11 mouse cellular contexts compared by ENCODE assay signal in genomic region chr8:84021096-84021495, GRCm38 (mm10). TPM values are rescaled to one million over a fixed set of nuclear protein-coding genes. Genes with fewer than 3 reads are reported as not detected.
A peak's percentile ranks its signal among the peaks of the same experiment; 100 is the strongest.
DNase-seq lines count a peak whose midpoint lies in the region; ATAC-seq and TF ChIP-seq lines count a peak whose summit lies in the region.
"Had no signal": no experiment of that assay in that cellular context is flagged by ENCODE, and none has a peak within 500 bp of the region (broad histone marks: within the 10 kb centered on the region; RNA-seq: fewer than 3 reads in every experiment).

Gene Palm3, plus strand, starts transcription at chr8:84021471.

- peaks cover 32% of the 10 kb centered on the region for H3K27me3 ChIP-seq in heart, embryonic 14.5 days (ENCODE audit: control insufficient read depth, insufficient read depth, low read length)
- peaks cover 21% of the 10 kb centered on the region for H3K27me3 ChIP-seq in E14TG2a.4 (ENCODE audit: insufficient read depth, low read length)
- H3K27me3 ChIP-seq in embryonic facial prominence, embryonic 13.5 days, result peaks cover 39% of the 10 kb centered on the region

- peaks cover 1% of the 10 kb centered on the region; the same call in 1 of the 2 replicates for H3K9me3 ChIP-seq in heart, embryonic 14.5 days (ENCODE audit: control insufficient read depth, low read length)
- peaks cover under 1% of the 10 kb centered on the region; the same call in 1 of the 2 replicates for H3K9me3 ChIP-seq in E14TG2a.4 (ENCODE audit: low read length)
- no peaks in the 10 kb centered on the region for H3K9me3 ChIP-seq in embryonic facial prominence, embryonic 13.5 days
- H3K9me3 ChIP-seq: G1E had no signal

- H3K4me2 ChIP-seq in heart, embryonic 14.5 days (ENCODE audit: low read length), result 0 out of 2 replicates have a peak within 1 kb of the TSS, but pooled peaks have one; percentile 13
- H3K4me2 ChIP-seq in embryonic facial prominence, embryonic 13.5 days, result peak within 1 kb of the TSS; percentile 33

- no peaks in the 10 kb centered on the region for H3K36me3 ChIP-seq in heart, embryonic 14.5 days (ENCODE audit: control insufficient read depth, insufficient read depth, low read length)
- H3K36me3 ChIP-seq in E14TG2a.4 (ENCODE audit: insufficient read depth, low read length), result no peaks in the 10 kb centered on the region
- no peaks in the 10 kb centered on the region for H3K36me3 ChIP-seq in embryonic facial prominence, embryonic 13.5 days
- H3K36me3 ChIP-seq: G1E had no signal

- no peak within 1 kb of the TSS for H3K4me3 ChIP-seq in heart, embryonic 14.5 days (ENCODE audit: control insufficient read depth in 1 of 2, insufficient read depth in 1 of 2, low read depth in 1 of 2, low read length in 2 of 2)
- peak within 1 kb of the TSS; percentile 63 for H3K4me3 ChIP-seq in E14TG2a.4 (replicated peaks; ENCODE audit: low read length)
- 0 out of 2 replicates have a peak within 1 kb of the TSS, but pooled peaks have one; percentile 12 for H3K4me3 ChIP-seq in embryonic facial prominence, embryonic 13.5 days
- H3K4me3 ChIP-seq: heart, adult 2 months; megakaryocyte, embryonic 14.5 days had no signal

- no peak for DNase-seq in heart, adult 11 months
- peak; percentile 89 for DNase-seq in kidney, postnatal 14 days
- no peak for DNase-seq in B cell, adult 2 months
- DNase-seq in urinary bladder, adult 18-20 months (ENCODE audit: low spot score in 2 of 2), result no peak
- DNase-seq: heart, adult 2 months had no signal

- H3K9ac ChIP-seq in heart, embryonic 14.5 days (ENCODE audit: low read length), result no peak within 1 kb of the TSS
- peak within 1 kb of the TSS; percentile 49; the same call in 1 of the 2 replicates for H3K9ac ChIP-seq in embryonic facial prominence, embryonic 13.5 days

- WGBS in heart, embryonic 14.5 days, result 12% methylated on average over 18 of the region's 18 CpGs
- WGBS in embryonic facial prominence, embryonic 13.5 days, result 11% methylated on average over 18 of the region's 18 CpGs

- no peak within 1 kb of the TSS for H3K27ac ChIP-seq in heart, embryonic 14.5 days (replicated peaks in 1 of 2; ENCODE audit: control insufficient read depth in 1 of 2, insufficient read depth in 1 of 2, low read depth in 2 of 2, low read length in 2 of 2)
- no peak within 1 kb of the TSS for H3K27ac ChIP-seq in embryonic facial prominence, embryonic 13.5 days

- no peak for TF ChIP-seq CTCF in E14TG2a.4 (conservative IDR thresholded peaks at IDR 0.05; ENCODE audit: low read length)

- H3K4me1 ChIP-seq in heart, embryonic 14.5 days (ENCODE audit: control insufficient read depth in 2 of 2, insufficient read depth in 2 of 2, low read length in 2 of 2), result peaks cover 22 to 38% of the 10 kb centered on the region in 2 experiments
- peaks cover 63% of the 10 kb centered on the region for H3K4me1 ChIP-seq in E14TG2a.4 (replicated peaks; ENCODE audit: low read depth, low read length)
- peaks cover 17% of the 10 kb centered on the region for H3K4me1 ChIP-seq in embryonic facial prominence, embryonic 13.5 days

- no peak for ATAC-seq in heart, embryonic 14.5 days (ENCODE audit: insufficient number of reproducible peaks, insufficient read depth, low FRiP score, low read depth)
- no peak for ATAC-seq in embryonic facial prominence, embryonic 13.5 days (ENCODE audit: insufficient number of reproducible peaks, insufficient read depth, low FRiP score, low TSS enrichment, low read depth)
- ATAC-seq in inflammation-experienced regulatory T-cells, adult 6 months, result no peak

RNA-seq across cellular contexts. Expression of gene Palm3, which starts in this region (rescaled TPM):
- 0.13 and 1.2 TPM in 2 replicates for polyA plus RNA-seq in heart, embryonic 14.5 days (2014; fragmentation: Nextera tagmentation; extraction: Ambion mirVana)
- 6.9 and 8.5 TPM in 2 replicates for polyA plus RNA-seq in embryonic facial prominence, embryonic 13.5 days (2015; fragmentation: Nextera tagmentation; extraction: Ambion mirVana)
- polyA plus RNA-seq in inflammation-experienced regulatory T-cells, adult 6 months (2017; shearing (Covaris generic)), result 1 to 10 TPM; 1.6 to 3.7 (median 2.8) TPM

Comparison
In these comparisons a context has a peak if more than half of its experiments do, and no peak if none do; other contexts are left out.
1. H3K4me3 ChIP-seq: peak in E14TG2a.4 (single experiment) and embryonic facial prominence, embryonic 13.5 days (single experiment); none in heart, embryonic 14.5 days (0 of 2).